8 mouse cellular contexts compared by ENCODE assay signal in genomic region chr5:137787151-137787928, GRCm38 (mm10). TPM values are rescaled to one million over a fixed set of nuclear protein-coding genes. Genes with fewer than 3 reads are reported as not detected.
A peak's percentile ranks its signal among the peaks of the same experiment; 100 is the strongest.
DNase-seq lines count a peak whose midpoint lies in the region; ATAC-seq and TF ChIP-seq lines count a peak whose summit lies in the region.

Mepce (minus strand) TSS chr5:137787655.
Zcwpw1 (plus strand) TSS chr5:137787798.

- peak; percentile 79 for TF ChIP-seq CTCF in gastrocnemius, adult 2 months (IDR thresholded peaks at IDR 0.05)

- peak; percentile 98 for DNase-seq in ZHBTc4 (ENCODE audit: low read depth, low spot score)
- DNase-seq in gastrocnemius, adult 2 months, result peak; percentile 96
- DNase-seq in hindlimb bud, embryonic 11.5 days (ENCODE audit: extremely low spot score, low read depth, low spot score), result peak; percentile 96
- peak; percentile 93 to 94 for DNase-seq in left cerebral cortex, adult 8-10 months (ENCODE audit: low spot score in 2 of 2)
- peak; percentile 96 to 98 for DNase-seq in right cerebral cortex, postnatal 10 days (ENCODE audit: low spot score in 2 of 2)
- peak; percentile 97 for DNase-seq in urinary bladder, postnatal 25 days (ENCODE audit: low spot score)

- peak; percentile 48 for ATAC-seq in common myeloid progenitor, adult 5-6 weeks (replicated peaks; ENCODE audit: low read depth, poor library complexity, severe bottlenecking)

- H3K4me3 ChIP-seq in gastrocnemius, adult 2 months, result peak within 1 kb of the TSS; percentile 89
- H3K4me3 ChIP-seq in megakaryocyte, embryonic 14.5 days (replicated peaks), result peak within 1 kb of the TSS; percentile 95

- H3K4me1 ChIP-seq in megakaryocyte, embryonic 14.5 days, result peaks cover 38% of the 10 kb centered on the region

- H3K9me3 ChIP-seq in megakaryocyte, embryonic 14.5 days, result no peaks in the 10 kb centered on the region

- peaks cover 28% of the 10 kb centered on the region for H3K36me3 ChIP-seq in megakaryocyte, embryonic 14.5 days (replicated peaks; ENCODE audit: low read length)

- intact Hi-C loops in gastrocnemius, adult 2 months (cut with DNase I), result loop anchor here (10.0 kb wide), 2 partner anchors 387 to 443 kb away; partner anchors contain the start of genes Ap4m1 and Mcm7

- H3K27me3 ChIP-seq in megakaryocyte, embryonic 14.5 days (replicated peaks), result no peaks in the 10 kb centered on the region

- H3K27ac ChIP-seq in gastrocnemius, adult 2 months, result peak within 1 kb of the TSS; percentile 98

RNA-seq across cellular contexts. Expression of gene Mepce, which starts in this region (rescaled TPM):
- 27.4 and 33.1 TPM in 2 replicates for total RNA-seq in common myeloid progenitor, adult 5-6 weeks (2017)
- 10 to 100 TPM; 22.4 to 26.2 TPM for total RNA-seq in gastrocnemius, adult 2 months (2021)
- 10 to 100 TPM; 42.8 to 57.8 (median 45.5) TPM for total RNA-seq in left cerebral cortex, adult 8-10 months (2022)
- 88.7 and 584 TPM in 2 replicates for polyA plus RNA-seq in megakaryocyte, embryonic 14.5 days (2012; ENCODE audit: insufficient read depth, low replicate concordance)

RNA-seq across cellular contexts. Expression of gene Zcwpw1, which starts in this region (rescaled TPM):
- total RNA-seq in common myeloid progenitor, adult 5-6 weeks (2017), result 24.1 and 24.3 TPM in 2 replicates
- total RNA-seq in gastrocnemius, adult 2 months (2021), result under 1 TPM; 0.20 to 0.39 TPM
- total RNA-seq in left cerebral cortex, adult 8-10 months (2022), result 1 to 10 TPM; 5.9 to 8.7 (median 7.8) TPM
- polyA plus RNA-seq in megakaryocyte, embryonic 14.5 days (2012; ENCODE audit: insufficient read depth, low replicate concordance), result 0.70 TPM in 1 of 2 replicates, not detected in the other

Comparison
In these comparisons a context has a peak if more than half of its experiments do, and no peak if none do; other contexts are left out.
1. Peak in every context shown above with its lines: DNase-seq, ATAC-seq, H3K4me3 ChIP-seq and H3K27ac ChIP-seq.
2. RNA of gene Zcwpw1 (total RNA-seq): 24.1 to 24.3 TPM in common myeloid progenitor, adult 5-6 weeks and 5.9 to 8.7 TPM in left cerebral cortex, adult 8-10 months; 0.20 to 0.39 TPM in gastrocnemius, adult 2 months; every median in the first group is over 4 times any median in the second.